Mouse (Mus musculus) heart, embryonic 11.5 days (tissue): Measurements from ENCODE around the gene Dcun1d2. TPM values are rescaled to one million over a fixed set of nuclear protein-coding genes. Genes with fewer than 3 reads are reported as not detected.
A peak's percentile ranks its signal among the peaks of the same experiment; 100 is the strongest.

Experiments used
- ATAC-seq: fragments of 200-750 bp; cut with Nextera tagmentation; replicated peaks from 2 replicates; pipeline ENCODE4 v1.8.0; 2017; ENCODE audit warnings: moderate library complexity; ENCODE audit not compliant: insufficient number of reproducible peaks, low FRiP score, low TSS enrichment
- H3K27ac ChIP-seq: fragments of 300-500 bp; sonication (generic); 2 replicates; pipeline ENCODE4 v1.5.1; 2014; ENCODE audit warnings: mild to moderate bottlenecking, low read depth, low read length
- H3K27me3 ChIP-seq: fragments of 300-500 bp; sonication (generic); 2 replicates; pipeline ENCODE4 v1.6.1; 2014; ENCODE audit warnings: mild to moderate bottlenecking, low read length, mixed read lengths; ENCODE audit not compliant: control insufficient read depth, insufficient read depth
- H3K36me3 ChIP-seq: fragments of 300-500 bp; sonication (generic); 2 replicates; pipeline ENCODE4 v1.6.1; 2014; ENCODE audit warnings: mild to moderate bottlenecking, low read length, moderate library complexity, mixed read lengths; ENCODE audit not compliant: control insufficient read depth, insufficient read depth
- H3K4me1 ChIP-seq: fragments of 300-500 bp; sonication (generic); 2 replicates; pipeline ENCODE4 v1.6.1; 2014; ENCODE audit warnings: low read length; ENCODE audit not compliant: control insufficient read depth, insufficient read depth
- H3K4me2 ChIP-seq: fragments of 300-500 bp; sonication (generic); 2 replicates; pipeline ENCODE4 v1.6.1; 2014; ENCODE audit warnings: mild to moderate bottlenecking, moderate library complexity
- H3K4me3 ChIP-seq: fragments of 300-500 bp; sonication (generic); 2 replicates; pipeline ENCODE4 v1.5.1; 2014; ENCODE audit warnings: low read depth, low read length
- H3K9ac ChIP-seq: fragments of 300-500 bp; sonication (generic); 2 replicates; pipeline ENCODE4 v1.6.1; 2014; ENCODE audit warnings: mild to moderate bottlenecking, low read depth, low read length, moderate library complexity
- H3K9me3 ChIP-seq: fragments of 300-500 bp; sonication (generic); replicated peaks from 2 replicates; pipeline ENCODE4 v1.6.1; 2016; ENCODE audit warnings: low read length; ENCODE audit not compliant: control insufficient read depth
- WGBS: fragments of 180-500 bp; shearing (Covaris S2); extraction: QIAGEN DNeasy Blood & Tissue Kit; methylation state at CpG from one replicate; pipeline ENCODE4 v1.1.7; 2014; ENCODE audit not compliant: insufficient replicate concordance; 5-methylcytosine and 5-hydroxymethylcytosine counted together
- polyA plus RNA-seq: library from polyadenylated mRNA; unstranded; fragments of >200 nt; fragmentation: Nextera tagmentation; extraction: Ambion mirVana; gene quantifications from 2 replicates; pipeline ENCODE4 v1.2.1, GENCODE M21; 2014

Gene Dcun1d2
- polyA plus RNA-seq, 1 experiment from 2014 or later, result 27.0 TPM

- H3K27ac ChIP-seq, result no peak overlapping the region
- no peak overlapping the region for H3K4me3 ChIP-seq
- H3K9me3 ChIP-seq, result peaks cover 3% of the 10 kb centered on the region; the same call in 1 of the 2 replicates
- no peak overlapping the region for H3K9ac ChIP-seq
- H3K4me1 ChIP-seq, result no peaks in the 10 kb centered on the region
- H3K36me3 ChIP-seq, result peaks cover 14% of the 10 kb centered on the region
- no peak for ATAC-seq
- no peak overlapping the region for H3K4me2 ChIP-seq
- WGBS, result 62% methylated on average over 7 of the region's 7 CpGs
- H3K27me3 ChIP-seq, result no peaks in the 10 kb centered on the region
Observed at GRCm38 (mm10) chr8:13306309-13306909, 18.5 kb upstream of the Dcun1d2 start.

DNA sequence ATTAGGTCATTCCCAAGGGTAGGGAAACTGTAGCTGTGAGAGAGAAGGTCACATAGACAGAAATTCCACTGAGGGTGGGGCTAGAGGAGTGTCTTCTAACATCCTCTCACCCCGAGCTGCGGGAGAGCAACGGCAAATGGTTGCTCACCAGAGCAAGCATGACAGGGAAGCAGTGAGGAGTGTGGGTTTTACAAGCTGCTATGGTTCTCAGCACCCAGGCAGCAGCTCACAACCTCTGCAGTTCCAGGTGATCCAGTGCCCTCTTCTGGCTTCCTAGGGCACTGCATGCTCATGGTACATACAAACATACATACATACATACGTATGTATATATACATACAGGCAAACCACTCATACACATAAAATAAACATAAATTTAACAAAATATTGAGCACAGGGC, 18.0 kb upstream of the Dcun1d2 start:
- Histone ChIP-seq H3K36me3 (peaks cover 15% of the 10 kb centered on the region), H3K4me3 (no peak overlapping the region), H3K27me3 (no peaks in the 10 kb centered on the region), H3K4me2 (no peak overlapping the region), H3K9ac (no peak overlapping the region), H3K9me3 (peaks cover 3% of the 10 kb centered on the region; the same call in 1 of the 2 replicates), H3K4me1 (no peaks in the 10 kb centered on the region), H3K27ac (no peak overlapping the region)
- WGBS, result 90% methylated on average over 4 of the region's 4 CpGs
- no peak for ATAC-seq

DNA sequence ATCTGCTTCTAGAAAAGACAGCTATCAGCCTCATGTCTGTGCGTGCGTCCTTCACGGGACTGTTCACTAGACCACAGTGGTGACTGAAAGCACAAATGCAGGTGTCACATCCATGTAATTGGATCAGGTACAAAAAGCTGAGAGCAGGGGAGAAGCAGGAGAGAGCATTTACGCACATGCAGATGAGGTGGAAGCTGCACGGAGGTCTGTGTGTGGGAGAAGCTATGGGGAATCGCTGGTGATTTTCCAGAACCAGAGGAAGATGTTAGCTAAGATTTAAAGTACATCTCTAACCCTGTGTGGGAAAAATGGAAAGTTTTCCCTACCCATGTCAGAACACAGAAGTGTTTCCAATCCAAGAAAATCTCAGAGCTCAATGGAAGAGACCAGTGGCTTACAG, 17.5 kb upstream of the Dcun1d2 start:
- Histone ChIP-seq H3K9me3 (peaks cover 3% of the 10 kb centered on the region; the same call in 1 of the 2 replicates), H3K4me3 (no peak overlapping the region), H3K9ac (no peak overlapping the region), H3K4me1 (no peaks in the 10 kb centered on the region), H3K36me3 (peaks cover 19% of the 10 kb centered on the region), H3K27me3 (no peaks in the 10 kb centered on the region), H3K27ac (no peak overlapping the region), H3K4me2 (no peak overlapping the region)
- 89% methylated on average over 6 of the region's 6 CpGs for WGBS
- no peak for ATAC-seq

GRCm38 (mm10) chr8:13301036-13301435, 13.1 kb upstream of the Dcun1d2 start:
- no peaks in the 10 kb centered on the region for H3K27me3 ChIP-seq
- no peak overlapping the region for H3K4me3 ChIP-seq
- H3K27ac ChIP-seq, result no peak overlapping the region
- peaks cover 30% of the 10 kb centered on the region for H3K36me3 ChIP-seq
- no peak for ATAC-seq
- WGBS, result 92% methylated on average over 7 of the region's 7 CpGs
- peaks cover 3% of the 10 kb centered on the region; the same call in 1 of the 2 replicates for H3K9me3 ChIP-seq
- H3K9ac ChIP-seq, result no peak overlapping the region
- no peaks in the 10 kb centered on the region for H3K4me1 ChIP-seq
- no peak overlapping the region for H3K4me2 ChIP-seq

- no peak for ATAC-seq
- Histone ChIP-seq H3K4me3 (no peak overlapping the region), H3K9me3 (no peaks in the 10 kb centered on the region; the same call in 1 of the 2 replicates), H3K4me1 (no peaks in the 10 kb centered on the region), H3K27me3 (no peaks in the 10 kb centered on the region), H3K4me2 (no peak overlapping the region), H3K36me3 (peaks cover 37% of the 10 kb centered on the region), H3K9ac (no peak overlapping the region), H3K27ac (no peak overlapping the region)
- 94% methylated on average over 8 of the region's 8 CpGs for WGBS
Observed at GRCm38 (mm10) chr8:13299571-13299970, 11.6 kb upstream of the Dcun1d2 start.

- Histone ChIP-seq H3K27ac (no peak overlapping the region), H3K4me2 (no peak overlapping the region), H3K27me3 (no peaks in the 10 kb centered on the region), H3K4me3 (no peak overlapping the region), H3K4me1 (0 out of 2 replicates have a peak, but pooled peaks cover 3% of the 10 kb centered on the region), H3K9ac (no peak overlapping the region), H3K36me3 (peaks cover 26% of the 10 kb centered on the region), H3K9me3 (no peaks in the 10 kb centered on the region)
- ATAC-seq, result no peak
- 90% methylated on average over 9 of the region's 9 CpGs for WGBS
Observed at GRCm38 (mm10) chr8:13293677-13294470, 5.9 kb upstream of the Dcun1d2 start.

GRCm38 (mm10) chr8:13292364-13292763, 4.4 kb upstream of the Dcun1d2 start:
- H3K9ac ChIP-seq, result no peak overlapping the region
- no peaks in the 10 kb centered on the region for H3K9me3 ChIP-seq
- no peak overlapping the region for H3K4me2 ChIP-seq
- H3K4me3 ChIP-seq, result no peak overlapping the region
- peaks cover 23% of the 10 kb centered on the region for H3K36me3 ChIP-seq
- no peak for ATAC-seq
- no peak overlapping the region for H3K27ac ChIP-seq
- WGBS, result 27% methylated on average over 9 of the region's 9 CpGs
- H3K4me1 ChIP-seq, result 0 out of 2 replicates have a peak, but pooled peaks cover 4% of the 10 kb centered on the region
- H3K27me3 ChIP-seq, result no peaks in the 10 kb centered on the region

- Histone ChIP-seq H3K27me3 (no peaks in the 10 kb centered on the region), H3K4me1 (peaks cover 10% of the 10 kb centered on the region), H3K4me3 (peak overlapping the region; percentile 71), H3K27ac (no peak overlapping the region), H3K36me3 (peaks cover 3% of the 10 kb centered on the region; the same call in 1 of the 2 replicates), H3K9me3 (no peaks in the 10 kb centered on the region), H3K9ac (peak overlapping the region; percentile 81), H3K4me2 (peak overlapping the region; percentile 93)
- no peak for ATAC-seq
- 3% methylated on average over 6 of the region's 6 CpGs for WGBS
Observed at GRCm38 (mm10) chr8:13288646-13289045, 715 bp upstream of the Dcun1d2 start.
